Mouse (Mus musculus): ENCODE data around the gene Adam25.
"Not testable (repeated sequence)": the region's sequence is repeated elsewhere in the genome, so short reads cannot be mapped to it uniquely, and the experiment has no call there.

Gene Adam25

GRCm38 (mm10) chr8:40751908-40752307 is at the start of gene Adam25:
Adam25 (plus strand) TSS chr8:40752208.
- not testable (repeated sequence) for DNase-seq (ENCODE audit: low read depth, low spot score)

GRCm38 (mm10) chr8:40715406-40715805 is 36.6 kb upstream of the Adam25 start:
- DNase-seq (ENCODE audit: low read depth, low spot score), result not testable (repeated sequence)

- DNase-seq (ENCODE audit: low read depth, low spot score), result no peak
These were observed 36.0 kb upstream of the Adam25 start for GRCm38 (mm10) chr8:40715986-40716385.

- no peak for DNase-seq (ENCODE audit: low read depth, low spot score)
These were observed 31.3 kb downstream of the Adam25 start for GRCm38 (mm10) chr8:40783320-40783719.

- DNase-seq (ENCODE audit: low read depth, low spot score), result not testable (repeated sequence)
These were observed 41.0 kb downstream of the Adam25 start, which contains the start of gene Adam20 for GRCm38 (mm10) chr8:40792973-40793372. Adam20 (plus strand) TSS chr8:40793273.

- no peak for DNase-seq (ENCODE audit: low read depth, low spot score)
These were observed 51.5 kb downstream of the Adam25 start for GRCm38 (mm10) chr8:40803379-40804079.

All from WW6 (cell line).